Mouse (Mus musculus) forebrain, postnatal 0 days (tissue): ENCODE data around the gene Msh5. TPM values are rescaled to one million over a fixed set of nuclear protein-coding genes. Genes with fewer than 3 reads are reported as not detected.
A peak's percentile ranks its signal among the peaks of the same experiment; 100 is the strongest.

Source experiments
- ATAC-seq: fragments of 200-750 bp; cut with Nextera tagmentation; 2 replicates; pipeline ENCODE4 v1.8.0; 2017; ENCODE audit warnings: mild to moderate bottlenecking, moderate library complexity
- DNase-seq: peaks from one replicate; pipeline ENCODE4 v3.0.0-alpha.2; 2015
- H3K27ac ChIP-seq: fragments of 300-500 bp; sonication (generic); 2 replicates; pipeline ENCODE4 v1.5.1; 2014; ENCODE audit warnings: low read depth, mild to moderate bottlenecking, antibody characterized with exemption, low read length, moderate library complexity, mixed read lengths
- H3K27me3 ChIP-seq: fragments of 300-500 bp; sonication (generic); 2 replicates; pipeline ENCODE4 v1.6.1; 2014; ENCODE audit warnings: mild to moderate bottlenecking, low read length, mixed read lengths; ENCODE audit not compliant: insufficient read depth
- H3K36me3 ChIP-seq: fragments of 300-500 bp; sonication (generic); 2 replicates; pipeline ENCODE4 v1.6.1; 2014; ENCODE audit warnings: mild to moderate bottlenecking, moderate library complexity; ENCODE audit not compliant: insufficient read depth
- H3K4me1 ChIP-seq: fragments of 300-500 bp; sonication (generic); 2 replicates; pipeline ENCODE4 v1.6.1; 2014; ENCODE audit warnings: antibody characterized with exemption; ENCODE audit not compliant: insufficient read depth
- H3K4me2 ChIP-seq: fragments of 300-500 bp; sonication (generic); 2 replicates; pipeline ENCODE4 v1.6.1; 2014; ENCODE audit warnings: low read depth, mild to moderate bottlenecking, moderate library complexity
- H3K4me3 ChIP-seq: fragments of 300-500 bp; sonication (generic); 2 replicates; pipeline ENCODE4 v1.5.1; 2014; ENCODE audit warnings: low read depth, low read length, mixed read lengths
- H3K9ac ChIP-seq: fragments of 300-500 bp; sonication (generic); 2 replicates; pipeline ENCODE4 v1.6.1; 2014; ENCODE audit warnings: mild to moderate bottlenecking
- H3K9me3 ChIP-seq: fragments of 300-500 bp; sonication (generic); 2 replicates; pipeline ENCODE4 v1.6.1; 2016; ENCODE audit warnings: low read length
- CTCF ChIP-seq: sonication (generic); IDR thresholded peaks from 2 replicates; pipeline ENCODE4 v1.5.1; 2016; ENCODE audit warnings: antibody characterized with exemption, control low read depth, low read depth
- WGBS: fragments of 180-500 bp; shearing (Covaris S2); extraction: QIAGEN DNeasy Blood & Tissue Kit; methylation state at CpG from one replicate; pipeline ENCODE4 v1.1.7; 2014; 5-methylcytosine and 5-hydroxymethylcytosine counted together
- polyA plus RNA-seq: library from polyadenylated mRNA; unstranded; fragments of >200 nt; fragmentation: Nextera tagmentation; extraction: Ambion mirVana; gene quantifications from 2 replicates; pipeline ENCODE4 v1.2.1, GENCODE M21; 2015
- total RNA-seq: library from RNA; depleted of rRNA; stranded (reverse); fragments of >200 nt; gene quantifications from 2 replicates; pipeline ENCODE4 v1.2.3, GENCODE M21; 2014

Msh5 gene
- total and polyA plus RNA-seq, 2 experiments from 2014 or later: 1.1 to 1.3 TPM

DNA sequence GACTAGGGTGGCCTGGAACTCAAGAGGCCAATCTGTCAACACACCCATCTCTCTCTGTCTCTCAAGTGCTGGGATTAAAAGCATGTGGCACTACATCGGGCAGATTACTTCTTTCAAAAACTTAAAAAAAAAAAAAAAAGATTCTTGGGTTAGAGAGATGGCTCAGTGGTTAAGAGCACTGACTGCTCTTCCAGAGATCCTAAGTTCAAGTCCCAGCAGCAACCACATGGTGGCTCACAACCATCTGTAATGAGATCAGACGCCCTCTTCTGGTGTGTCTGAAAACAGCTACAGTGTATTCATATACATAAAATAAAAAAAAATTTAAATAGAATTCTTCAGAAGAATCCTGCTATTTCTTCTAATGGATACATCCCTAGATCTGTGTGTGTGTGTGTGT lies 41.6 kb upstream of the Msh5 start:
- Histone ChIP-seq H3K9ac (no peak overlapping the region), H3K27me3 (no peaks in the 10 kb centered on the region), H3K4me3 (no peak overlapping the region), H3K4me2 (no peak overlapping the region), H3K4me1 (peaks cover 3% of the 10 kb centered on the region; the same call in 1 of the 2 replicates), H3K9me3 (no peaks in the 10 kb centered on the region), H3K27ac (0 out of 2 replicates have a peak overlapping the region, but pooled peaks have one; percentile 1), H3K36me3 (peaks cover 17% of the 10 kb centered on the region)
- 51% methylated on average over 2 of the region's 2 CpGs for WGBS
- TF ChIP-seq CTCF: peak; percentile 63
- no peak; the same call in 1 of the 2 replicates for ATAC-seq
- DNase-seq: peak; percentile 43

DNA sequence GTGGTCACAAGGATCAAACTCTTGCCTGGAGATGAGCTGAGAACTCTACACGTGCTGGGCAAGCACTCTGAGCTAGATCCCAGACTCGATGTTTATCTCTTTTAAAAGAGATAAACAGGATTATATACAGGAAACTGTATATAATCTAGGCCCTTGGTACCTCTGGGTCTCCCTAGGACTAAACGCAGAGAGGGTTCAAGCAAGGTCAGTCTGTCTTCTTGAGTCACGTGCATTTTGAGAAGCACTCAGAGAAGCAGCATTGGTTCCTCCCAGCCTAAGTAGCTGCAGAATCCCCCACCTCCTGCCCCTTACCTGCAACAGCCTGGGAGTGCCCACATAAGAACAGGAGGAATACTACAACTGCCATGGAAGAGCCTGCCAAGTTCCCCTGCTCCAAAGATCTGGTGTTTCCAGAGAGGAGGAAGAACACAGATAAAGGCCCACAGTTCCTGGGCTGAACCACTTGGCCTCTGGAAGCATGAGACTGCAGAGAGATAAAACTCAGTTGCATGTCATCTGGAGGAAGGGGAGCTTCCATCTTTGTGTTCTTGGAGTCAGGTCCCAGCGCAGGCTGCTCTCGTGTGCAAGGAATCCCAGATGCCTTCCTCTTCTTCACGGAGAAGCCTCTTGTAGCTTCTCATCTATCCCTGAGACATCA lies 38.8 kb upstream of the Msh5 start, which contains the start of gene Ly6g6f:
TSS of gene Ly6g6f (minus strand) at position 403 of the 658 bp plus-strand sequence.
- no peak for ATAC-seq
- no peaks in the 10 kb centered on the region for H3K27me3 ChIP-seq
- H3K36me3 ChIP-seq: no peaks in the 10 kb centered on the region
- WGBS: 84% methylated on average over 7 of the region's 7 CpGs
- H3K4me2 ChIP-seq: no peak within 1 kb of the TSS
- peaks cover 3% of the 10 kb centered on the region; the same call in 1 of the 2 replicates for H3K4me1 ChIP-seq
- no peak within 1 kb of the TSS for H3K27ac ChIP-seq
- H3K4me3 ChIP-seq: no peak within 1 kb of the TSS
- no peak for TF ChIP-seq CTCF
- H3K9me3 ChIP-seq: no peaks in the 10 kb centered on the region
- no peak for DNase-seq
- H3K9ac ChIP-seq: no peak within 1 kb of the TSS

GRCm38 (mm10) chr17:35083929-35084497 lies 37.5 kb upstream of the Msh5 start:
- no peaks in the 10 kb centered on the region for H3K27me3 ChIP-seq
- H3K9ac ChIP-seq: no peak overlapping the region
- H3K36me3 ChIP-seq: no peaks in the 10 kb centered on the region
- no peak for DNase-seq
- H3K27ac ChIP-seq: no peak overlapping the region
- H3K9me3 ChIP-seq: no peaks in the 10 kb centered on the region
- no peak for TF ChIP-seq CTCF
- no peak overlapping the region for H3K4me2 ChIP-seq
- no peak overlapping the region for H3K4me3 ChIP-seq
- WGBS: 82% methylated on average over 3 of the region's 3 CpGs
- ATAC-seq: no peak
- no peaks in the 10 kb centered on the region for H3K4me1 ChIP-seq

DNA sequence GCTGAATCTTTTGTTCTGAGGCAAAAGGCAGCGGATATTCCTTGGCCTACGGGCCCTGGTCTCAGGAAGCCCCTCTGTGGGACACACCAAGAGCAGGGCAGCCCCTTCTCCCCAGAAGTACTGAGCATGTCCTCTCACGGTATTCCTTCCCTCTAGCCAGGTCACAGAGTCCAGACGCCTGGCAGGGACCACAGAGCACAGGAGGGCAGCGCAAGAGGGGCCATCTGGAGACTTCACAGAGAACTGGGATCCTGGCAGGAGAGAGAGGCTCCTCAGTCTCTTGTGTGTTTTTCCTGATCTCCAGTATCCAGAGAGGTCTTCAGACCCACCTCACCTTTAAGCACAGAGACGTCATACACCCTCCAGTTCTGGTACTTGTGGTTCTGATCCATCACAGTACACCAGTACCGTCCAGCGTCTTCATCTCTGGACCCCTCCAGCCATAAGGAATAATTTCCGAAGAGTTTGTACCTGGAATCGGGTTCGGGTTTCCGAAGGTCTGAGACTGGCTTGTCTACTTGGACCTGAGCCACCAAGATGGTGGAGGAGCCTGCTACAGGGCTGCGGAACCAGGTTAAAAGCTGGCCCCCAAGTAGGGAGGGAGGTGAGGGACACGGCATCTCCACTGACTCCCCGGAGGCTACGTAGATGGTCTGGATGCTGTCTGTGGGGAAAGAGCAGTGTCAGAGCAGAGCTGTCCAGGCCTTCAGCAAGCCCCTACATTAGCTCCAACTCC lies 36.5 kb upstream of the Msh5 start:
- no peak for ATAC-seq
- WGBS: 88% methylated on average over 16 of the region's 16 CpGs
- H3K4me2 ChIP-seq: no peak overlapping the region

DNA sequence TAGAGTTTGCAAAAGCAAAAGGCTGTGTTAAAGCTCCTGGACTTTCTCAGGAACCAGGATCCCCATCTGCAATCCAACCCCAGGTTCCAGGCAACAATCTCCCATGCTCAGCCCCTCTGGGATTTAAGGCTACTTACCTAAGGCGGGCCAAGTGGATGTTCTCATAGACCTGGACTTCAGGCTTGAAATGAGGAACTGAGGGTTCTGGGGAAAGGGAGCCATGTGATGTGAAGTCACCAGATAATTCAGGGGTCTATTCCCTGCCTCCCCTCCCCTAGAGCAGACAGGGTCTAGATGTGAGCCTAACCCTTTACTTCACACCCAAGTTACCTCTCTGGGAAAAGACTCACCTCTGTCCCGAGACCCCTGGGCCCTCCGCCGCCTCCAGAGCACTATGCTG lies 34.2 kb upstream of the Msh5 start:
- Histone ChIP-seq H3K27me3 (no peaks in the 10 kb centered on the region), H3K27ac (no peak overlapping the region), H3K4me1 (0 out of 2 replicates have a peak, but pooled peaks cover 5% of the 10 kb centered on the region), H3K4me2 (no peak overlapping the region), H3K36me3 (no peaks in the 10 kb centered on the region), H3K9ac (no peak overlapping the region), H3K9me3 (no peaks in the 10 kb centered on the region), H3K4me3 (no peak overlapping the region)
- DNase-seq (no peak), ATAC-seq (no peak)
- 93% methylated on average over 4 of the region's 4 CpGs for WGBS
- TF ChIP-seq CTCF: no peak

More for the DNA sequence above, 36.5 kb upstream of the Msh5 start:
- DNase-seq: no peak
- H3K9ac ChIP-seq: no peak overlapping the region
- no peak overlapping the region for H3K27ac ChIP-seq
- 0 out of 2 replicates have a peak, but pooled peaks cover 2% of the 10 kb centered on the region for H3K4me1 ChIP-seq
- H3K36me3 ChIP-seq: no peaks in the 10 kb centered on the region
- no peak overlapping the region for H3K4me3 ChIP-seq
- H3K9me3 ChIP-seq: no peaks in the 10 kb centered on the region
- no peaks in the 10 kb centered on the region for H3K27me3 ChIP-seq
- no peak for TF ChIP-seq CTCF

DNA sequence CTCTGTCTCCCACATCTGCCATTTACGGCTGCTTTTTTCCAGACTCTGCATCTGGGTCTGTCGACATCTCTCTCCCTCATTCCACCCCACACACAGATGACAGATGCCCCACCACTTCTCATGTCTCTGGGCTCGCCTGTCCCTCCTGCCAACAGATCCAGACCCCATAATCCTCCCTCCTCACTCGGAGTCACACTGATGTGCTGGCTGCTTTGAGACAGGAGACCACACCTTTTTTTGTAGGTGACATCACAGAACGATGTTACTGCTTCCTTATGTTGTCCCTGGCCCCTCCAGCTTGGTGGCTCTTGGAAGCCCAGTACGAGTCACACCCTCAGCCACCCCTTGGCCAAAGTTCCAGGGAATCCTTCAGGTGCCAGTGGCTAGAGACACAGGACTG lies 33.7 kb upstream of the Msh5 start:
- no peak overlapping the region for H3K9ac ChIP-seq
- ATAC-seq: no peak
- no peak for DNase-seq

GRCm38 (mm10) chr17:35079778-35080177 lies 33.2 kb upstream of the Msh5 start:
- Histone ChIP-seq H3K27ac (no peak overlapping the region), H3K27me3 (no peaks in the 10 kb centered on the region), H3K4me3 (no peak overlapping the region), H3K36me3 (no peaks in the 10 kb centered on the region), H3K4me1 (0 out of 2 replicates have a peak, but pooled peaks cover 5% of the 10 kb centered on the region), H3K4me2 (no peak overlapping the region), H3K9ac (no peak overlapping the region), H3K9me3 (no peaks in the 10 kb centered on the region)
- 73% methylated on average over 9 of the region's 9 CpGs for WGBS
- TF ChIP-seq CTCF: no peak
- ATAC-seq: no peak
- no peak for DNase-seq

More for the DNA sequence above, 33.7 kb upstream of the Msh5 start:
- Histone ChIP-seq H3K9me3 (no peaks in the 10 kb centered on the region), H3K4me2 (no peak overlapping the region), H3K27me3 (no peaks in the 10 kb centered on the region), H3K27ac (no peak overlapping the region), H3K4me3 (no peak overlapping the region), H3K4me1 (0 out of 2 replicates have a peak, but pooled peaks cover 5% of the 10 kb centered on the region), H3K36me3 (no peaks in the 10 kb centered on the region)
- WGBS: 58% methylated on average over 6 of the region's 6 CpGs
- no peak for TF ChIP-seq CTCF
